Mouse (Mus musculus) midbrain, postnatal 0 days (tissue): ENCODE measurements at regions not wholly inside any gene's neighbourhood (a gene's known extent, or its start where the extent isn't known, plus 50 kb on each side); places are given as distances from the start of the nearest gene placed in this dataset.

ENCODE experiments used
- ATAC-seq: fragments of 200-750 bp; cut with Nextera tagmentation; 2 replicates; pipeline ENCODE4 v1.8.0; 2017; ENCODE audit warnings: moderate number of reproducible peaks, mild to moderate bottlenecking, moderate TSS enrichment, moderate library complexity; ENCODE audit not compliant: low FRiP score
- DNase-seq: peaks from one replicate; pipeline ENCODE4 v3.0.0-alpha.2; 2015; ENCODE audit warnings: low spot score
- H3K27ac ChIP-seq: fragments of 300-500 bp; sonication (generic); 2 replicates; pipeline ENCODE4 v1.5.1; 2014; ENCODE audit warnings: low read depth, mild to moderate bottlenecking, low read length, mixed read lengths
- H3K27me3 ChIP-seq: fragments of 300-500 bp; sonication (generic); 2 replicates; pipeline ENCODE4 v1.6.1; 2014; ENCODE audit warnings: low read length, control low read depth, mixed read lengths; ENCODE audit not compliant: insufficient read depth
- H3K36me3 ChIP-seq: fragments of 300-500 bp; sonication (generic); 2 replicates; pipeline ENCODE4 v1.6.1; 2014; ENCODE audit warnings: low read length, control low read depth, mixed read lengths; ENCODE audit not compliant: insufficient read depth
- H3K4me1 ChIP-seq: fragments of 300-500 bp; sonication (generic); 2 replicates; pipeline ENCODE4 v1.6.1; 2014; ENCODE audit warnings: mild to moderate bottlenecking, control low read depth, antibody characterized with exemption, low read length, mixed read lengths; ENCODE audit not compliant: insufficient read depth
- H3K4me2 ChIP-seq: fragments of 300-500 bp; sonication (generic); 2 replicates; pipeline ENCODE4 v1.6.1; 2014; ENCODE audit warnings: low read depth, mild to moderate bottlenecking, low read length, mixed read lengths; ENCODE audit not compliant: poor library complexity, severe bottlenecking
- H3K4me3 ChIP-seq: fragments of 300-500 bp; sonication (generic); 2 replicates; pipeline ENCODE4 v1.5.1; 2014; ENCODE audit warnings: low read depth, mild to moderate bottlenecking, low read length, moderate library complexity
- H3K9ac ChIP-seq: fragments of 300-500 bp; sonication (generic); replicated peaks from 2 replicates; pipeline ENCODE4 v1.6.1; 2014; ENCODE audit warnings: mild to moderate bottlenecking, low read length, moderate library complexity, mixed read lengths; ENCODE audit not compliant: poor library complexity, severe bottlenecking
- H3K9me3 ChIP-seq: fragments of 300-500 bp; sonication (generic); 2 replicates; pipeline ENCODE4 v1.6.1; 2016; ENCODE audit warnings: low read length, control low read depth
- CTCF ChIP-seq: IDR thresholded peaks from 2 replicates; pipeline ENCODE4 v1.5.1; 2016; ENCODE audit warnings: antibody characterized with exemption, mild to moderate bottlenecking
- WGBS: fragments of 180-500 bp; shearing (Covaris S2); extraction: QIAGEN DNeasy Blood & Tissue Kit; methylation state at CpG from one replicate; pipeline ENCODE4 v1.1.7; 2014; 5-methylcytosine and 5-hydroxymethylcytosine counted together

- Histone ChIP-seq H3K36me3 (no peaks in the 10 kb centered on the region), H3K4me2 (no peak overlapping the region), H3K9ac (no peak overlapping the region), H3K4me3 (no peak overlapping the region), H3K4me1 (no peaks in the 10 kb centered on the region), H3K27me3 (no peaks in the 10 kb centered on the region), H3K27ac (no peak overlapping the region), H3K9me3 (no peaks in the 10 kb centered on the region)
- ATAC-seq (no peak), DNase-seq (no peak)
- 86% methylated on average over 1 of the region's 1 CpGs for WGBS
- no peak for TF ChIP-seq CTCF
Observed at GRCm38 (mm10) chr4:68648311-68648710, 305.9 kb downstream of the Brinp1 start.

- H3K4me1 ChIP-seq: no peaks in the 10 kb centered on the region
- H3K4me2 ChIP-seq: no peak overlapping the region
- H3K36me3 ChIP-seq: no peaks in the 10 kb centered on the region
- H3K27ac ChIP-seq: no peak overlapping the region
- H3K9ac ChIP-seq: no peak overlapping the region
- no peak for ATAC-seq
- 60% methylated on average over 2 of the region's 2 CpGs for WGBS
- H3K9me3 ChIP-seq: no peaks in the 10 kb centered on the region
- no peak for DNase-seq
- H3K4me3 ChIP-seq: no peak overlapping the region
- no peak for TF ChIP-seq CTCF
- no peaks in the 10 kb centered on the region for H3K27me3 ChIP-seq
Observed at GRCm38 (mm10) chr4:68633299-68633698, 320.9 kb downstream of the Brinp1 start.

- ATAC-seq: no peak
- H3K27me3 ChIP-seq: no peaks in the 10 kb centered on the region
- no peaks in the 10 kb centered on the region for H3K9me3 ChIP-seq
- H3K36me3 ChIP-seq: no peaks in the 10 kb centered on the region
- TF ChIP-seq CTCF: no peak
- no peak overlapping the region for H3K27ac ChIP-seq
- H3K9ac ChIP-seq: no peak overlapping the region
- WGBS: 78% methylated on average over 4 of the region's 4 CpGs
- H3K4me1 ChIP-seq: no peaks in the 10 kb centered on the region
- no peak for DNase-seq
- no peak overlapping the region for H3K4me2 ChIP-seq
- H3K4me3 ChIP-seq: no peak overlapping the region
Observed at GRCm38 (mm10) chr4:68624025-68624342, 330.2 kb downstream of the Brinp1 start.

- no peaks in the 10 kb centered on the region for H3K36me3 ChIP-seq
- H3K4me3 ChIP-seq: no peak overlapping the region
- DNase-seq: no peak
- H3K9ac ChIP-seq: no peak overlapping the region
- no peaks in the 10 kb centered on the region for H3K27me3 ChIP-seq
- ATAC-seq: no peak
- H3K27ac ChIP-seq: no peak overlapping the region
- H3K4me1 ChIP-seq: no peaks in the 10 kb centered on the region
- 78% methylated on average over 7 of the region's 7 CpGs for WGBS
- H3K4me2 ChIP-seq: no peak overlapping the region
- no peaks in the 10 kb centered on the region for H3K9me3 ChIP-seq
- TF ChIP-seq CTCF: no peak
Observed at GRCm38 (mm10) chr4:68623125-68624024, 330.8 kb downstream of the Brinp1 start.

- WGBS: 89% methylated on average over 3 of the region's 3 CpGs
- H3K4me3 ChIP-seq: no peak overlapping the region
- H3K9me3 ChIP-seq: no peaks in the 10 kb centered on the region
- H3K4me1 ChIP-seq: no peaks in the 10 kb centered on the region
- no peaks in the 10 kb centered on the region for H3K36me3 ChIP-seq
- no peak overlapping the region for H3K27ac ChIP-seq
- H3K4me2 ChIP-seq: no peak overlapping the region
- DNase-seq: no peak
- no peak overlapping the region for H3K9ac ChIP-seq
- no peak for TF ChIP-seq CTCF
- H3K27me3 ChIP-seq: no peaks in the 10 kb centered on the region
- ATAC-seq: no peak
Observed at GRCm38 (mm10) chr4:68620585-68620984, 333.6 kb downstream of the Brinp1 start.

- no peak overlapping the region for H3K27ac ChIP-seq
- no peaks in the 10 kb centered on the region for H3K36me3 ChIP-seq
- DNase-seq (no peak), ATAC-seq (no peak)
- no peak overlapping the region for H3K4me2 ChIP-seq
- no peak for TF ChIP-seq CTCF
- no peaks in the 10 kb centered on the region for H3K4me1 ChIP-seq
- no peak overlapping the region for H3K4me3 ChIP-seq
- WGBS: 95% methylated on average over 2 of the region's 2 CpGs
- no peaks in the 10 kb centered on the region for H3K27me3 ChIP-seq
- no peaks in the 10 kb centered on the region for H3K9me3 ChIP-seq
- no peak overlapping the region for H3K9ac ChIP-seq
Observed at GRCm38 (mm10) chr4:68615706-68616397, 338.3 kb downstream of the Brinp1 start.
